Mouse (Mus musculus) testis, adult 2 months (tissue): ENCODE measurements around the gene Ltk.

Source experiments
- CTCF ChIP-seq: fragments of 200-500 bp; IDR thresholded peaks from 2 replicates; pipeline ENCODE4 v1.5.1; 2012; ENCODE audit warnings: low read depth, mild to moderate bottlenecking, inconsistent platforms, low read length, moderate library complexity; ENCODE audit not compliant: control insufficient read depth, insufficient read depth, insufficient replicate concordance
- POLR2A ChIP-seq: fragments of 200-500 bp; IDR thresholded peaks from 2 replicates; pipeline ENCODE4 v1.6.1; 2012; ENCODE audit warnings: low read depth, mild to moderate bottlenecking, inconsistent platforms, low read length, moderate library complexity; ENCODE audit not compliant: control insufficient read depth

DNA sequence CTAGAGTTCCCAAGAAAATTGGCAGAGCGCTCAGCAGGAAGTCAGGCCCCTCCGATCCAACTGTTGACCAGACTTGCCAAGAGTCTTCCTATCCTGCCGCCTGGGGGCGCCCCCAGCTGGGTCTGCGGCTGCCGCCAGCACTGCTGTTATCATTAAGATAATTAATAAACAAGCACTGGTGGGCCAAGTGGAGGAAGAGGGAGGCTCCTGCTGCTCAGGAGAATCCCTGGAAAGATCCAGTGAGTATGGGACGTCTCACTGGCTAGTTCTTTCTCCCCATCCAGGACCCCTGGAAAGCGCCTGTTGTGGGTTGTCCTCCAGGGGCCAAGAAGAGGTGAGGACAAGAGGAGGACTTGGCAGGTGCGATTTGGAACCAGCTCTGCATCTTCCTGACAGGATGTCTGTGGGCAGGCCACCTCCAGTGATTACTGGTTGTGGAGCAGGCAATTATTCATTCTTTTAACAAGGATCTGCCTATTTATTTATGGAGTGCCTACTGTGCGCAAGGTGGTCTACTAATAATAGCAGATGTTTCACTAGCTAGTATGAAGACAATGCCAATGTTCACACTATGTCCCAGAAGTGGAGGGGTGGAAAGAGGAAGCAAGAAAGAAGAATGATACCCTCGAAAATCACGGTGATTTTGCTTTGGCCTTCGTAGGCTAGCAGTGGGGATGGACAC is 38.2 kb upstream of the Ltk start:
- no peak; the same call in 1 of the 2 replicates for TF ChIP-seq CTCF
- no peak for TF ChIP-seq POLR2A
